Mouse (Mus musculus): ENCODE measurements around the gene Vmn1r195.
"Not testable (repeated sequence)": the region's sequence is repeated elsewhere in the genome, so short reads cannot be mapped to it uniquely, and the experiment has no call there.

Gene Vmn1r195

DNA sequence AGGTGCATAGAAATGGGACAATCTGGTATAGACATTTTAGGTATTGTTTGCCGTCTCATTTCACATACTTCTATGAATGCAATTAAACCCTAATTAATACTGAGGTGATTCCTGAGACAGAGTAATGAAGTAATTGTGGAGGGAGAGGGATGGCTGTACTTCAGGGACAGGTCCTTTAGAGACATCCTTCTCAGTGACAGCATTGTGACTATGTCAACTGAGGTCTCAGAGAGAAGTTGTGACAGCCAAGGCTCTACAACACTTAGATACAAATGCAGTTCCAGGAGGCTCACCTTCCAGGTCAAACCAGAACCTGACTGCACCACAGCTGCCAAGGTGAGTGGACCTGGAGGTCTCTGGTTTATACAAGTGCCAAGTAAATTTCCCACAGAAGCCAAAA is at the start of gene Vmn1r195:
Vmn1r195 (plus strand) TSS at position 301 of the 400 bp plus-strand sequence.
- not testable (repeated sequence) for DNase-seq

DNA sequence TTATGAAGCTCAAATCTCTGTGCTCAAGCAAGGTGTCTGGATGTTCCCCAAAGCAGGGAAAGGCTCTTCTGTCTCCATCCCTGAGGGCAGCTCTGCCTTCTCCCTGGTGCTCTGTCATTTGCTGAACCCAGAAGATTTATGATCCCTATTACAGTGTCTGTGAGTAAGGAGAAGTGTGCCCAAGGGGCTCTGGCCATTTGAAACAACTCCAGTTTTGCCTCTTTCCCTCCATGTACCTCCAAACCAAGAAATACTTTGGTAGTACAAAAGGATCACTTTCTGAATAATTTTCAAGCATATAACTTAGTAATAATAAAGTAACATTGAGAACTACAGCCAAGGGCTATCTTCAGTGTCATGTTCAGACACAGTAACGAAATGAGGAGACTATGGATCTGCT is 47.3 kb upstream of the Vmn1r195 start, which contains the start of gene Vmn1r193:
Vmn1r193 (minus strand) TSS at position 101 of the 400 bp plus-strand sequence.
- DNase-seq, result not testable (repeated sequence)

DNA sequence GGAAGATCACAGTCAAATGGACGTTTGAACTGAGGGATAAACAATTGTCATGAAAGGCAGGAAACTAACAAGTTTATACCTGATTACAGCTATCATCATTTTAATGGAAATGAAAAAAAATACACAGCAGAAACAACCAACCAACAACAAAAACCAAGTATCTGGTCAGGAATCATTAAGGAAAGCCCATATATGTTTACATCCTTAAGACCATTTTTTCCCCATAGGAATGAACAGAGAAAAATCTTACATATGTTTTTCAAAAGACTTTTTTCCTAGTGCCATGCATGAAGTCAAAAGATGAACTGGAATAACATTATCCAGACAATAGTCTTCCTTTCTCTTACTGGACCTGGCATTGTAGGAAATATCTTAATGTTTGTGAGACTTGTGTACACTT is 26.4 kb upstream of the Vmn1r195 start, which contains the start of gene Vmn1r194:
Vmn1r194 (plus strand) TSS at position 301 of the 400 bp plus-strand sequence.
- DNase-seq, result no peak

DNA sequence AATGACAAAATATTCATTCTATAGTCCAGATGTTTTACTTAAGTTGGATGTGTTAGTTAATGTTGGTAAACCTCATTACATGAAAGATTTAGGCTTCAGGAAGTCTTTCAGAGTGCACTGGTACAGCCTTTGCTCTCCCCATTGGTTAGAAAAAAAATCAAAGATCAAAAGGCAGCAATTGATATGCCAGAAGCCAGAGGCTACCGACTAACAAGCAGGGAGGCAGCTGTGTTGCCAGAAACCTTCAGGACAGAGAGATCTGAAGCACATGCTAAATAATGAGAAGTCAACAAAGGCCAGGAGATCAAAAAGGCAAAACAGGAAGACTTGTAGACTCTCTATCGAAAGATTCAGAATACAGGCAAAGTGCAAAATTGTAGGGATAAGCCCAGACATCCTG is 1.4 kb downstream of the Vmn1r195 start:
- no peak for DNase-seq

DNA sequence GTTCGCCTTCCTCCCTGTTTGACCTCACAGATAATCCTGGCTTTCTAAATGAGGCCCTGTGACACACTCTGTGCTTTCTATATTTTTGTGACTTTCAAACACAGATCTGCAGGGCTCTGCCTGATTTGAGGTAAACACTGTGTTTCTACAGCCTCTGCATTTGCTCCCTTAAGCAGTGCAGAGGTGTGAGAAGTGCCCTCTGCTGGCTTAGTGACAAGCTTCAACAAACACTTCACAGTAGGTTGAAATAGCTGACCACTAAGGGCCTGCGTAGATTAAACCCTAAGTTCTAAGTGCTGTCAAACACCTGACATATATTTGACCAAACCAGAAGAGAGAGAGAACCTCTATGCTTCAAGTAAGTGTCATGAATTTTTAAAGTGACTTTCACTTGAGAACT is 14.3 kb downstream of the Vmn1r195 start:
- no peak for DNase-seq

DNA sequence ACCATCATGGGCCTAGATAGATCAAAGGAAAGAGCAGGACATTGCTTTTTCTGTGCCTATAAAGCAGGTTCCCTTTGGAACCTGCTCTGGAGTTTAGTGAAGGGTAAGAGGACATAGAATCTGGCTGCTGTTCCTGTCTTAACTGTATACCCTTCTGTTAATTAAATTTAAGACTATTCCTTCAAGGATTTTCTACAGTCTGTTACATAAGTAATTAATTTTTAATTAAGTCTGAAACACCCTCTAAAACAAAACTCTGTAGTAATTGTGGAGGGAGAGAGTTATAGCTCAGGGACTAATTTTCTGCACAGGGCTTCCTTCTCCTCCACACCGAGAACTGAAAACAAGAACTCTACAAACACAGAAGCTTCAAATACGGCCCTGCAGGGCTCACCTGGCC is 19.3 kb downstream of the Vmn1r195 start, which contains the start of gene Vmn1r196:
Vmn1r196 (plus strand) TSS at position 301 of the 400 bp plus-strand sequence.
- no peak for DNase-seq

DNA sequence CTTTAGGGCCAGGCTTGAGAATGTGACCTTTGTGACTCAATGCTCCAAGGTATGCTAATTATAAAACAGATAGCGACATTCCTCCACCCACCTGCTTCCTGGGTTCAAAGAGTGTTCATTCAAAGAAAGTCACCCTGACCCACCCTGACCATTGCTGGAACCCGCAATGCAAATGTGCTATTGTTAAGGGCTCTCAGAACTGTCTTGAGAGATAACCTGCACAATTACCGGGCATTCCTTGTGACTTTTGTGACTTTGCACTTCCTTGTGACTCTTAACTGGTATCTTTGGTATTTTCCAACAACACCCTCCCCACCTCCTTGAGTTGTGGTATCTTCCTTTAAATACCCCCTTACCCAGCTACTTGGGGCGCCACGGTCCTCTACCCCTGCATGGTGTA is 37.8 kb downstream of the Vmn1r195 start:
- not testable (repeated sequence) for DNase-seq

- DNase-seq, result no peak
Observed at GRCm38 (mm10) chr13:22315361-22315760, 45.0 kb downstream of the Vmn1r195 start.

DNA sequence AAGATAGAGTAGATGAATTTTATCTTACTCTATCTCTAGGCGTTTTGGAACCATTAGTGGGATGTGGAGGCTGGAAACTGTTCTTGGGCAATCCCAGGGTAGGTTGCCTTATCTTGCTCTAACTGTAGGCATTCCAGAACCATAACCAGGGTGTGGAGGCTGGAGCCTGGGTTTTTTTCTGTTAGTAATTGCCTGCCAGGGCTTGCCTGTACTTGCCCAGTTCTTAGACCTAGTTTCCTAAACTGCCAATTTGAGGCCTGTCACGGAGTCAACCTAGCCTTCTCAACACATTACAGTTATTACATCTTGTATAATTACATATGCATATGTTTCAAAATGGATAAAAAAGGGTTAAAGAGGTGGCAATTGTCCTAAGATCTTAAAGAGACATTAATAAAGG is 47.0 kb downstream of the Vmn1r195 start:
- DNase-seq, result no peak

GRCm38 (mm10) chr13:22320091-22320490 is 49.8 kb downstream of the Vmn1r195 start:
- no peak for DNase-seq

- no peak for DNase-seq
Observed at GRCm38 (mm10) chr13:22324289-22324688, 54.0 kb downstream of the Vmn1r195 start, which contains the start of gene Vmn1r197. Vmn1r197 (plus strand) TSS chr13:22324589.

Data from retina, postnatal 1 day (tissue).